Comparison of ENCODE assay signal across 13 mouse cellular contexts in genomic region chr15:98796803-98797595, GRCm38 (mm10). TPM values are rescaled to one million over a fixed set of nuclear protein-coding genes. Genes with fewer than 3 reads are reported as not detected.
DNase-seq lines count a peak whose midpoint lies in the region; ATAC-seq and TF ChIP-seq lines count a peak whose summit lies in the region.
"Had no signal": no experiment of that assay in that cellular context is flagged by ENCODE, and none has a peak within 500 bp of the region (broad histone marks: within the 10 kb centered on the region; RNA-seq: fewer than 3 reads in every experiment).

No protein-coding gene starts in this region.

- peaks cover 100% of the 10 kb centered on the region for H3K27me3 ChIP-seq in forebrain, embryonic 10.5 days (ENCODE audit: poor library complexity, severe bottlenecking)
- peaks cover 95% of the 10 kb centered on the region for H3K27me3 ChIP-seq in forebrain, embryonic 15.5 days
- H3K27me3 ChIP-seq in midbrain, embryonic 10.5 days (ENCODE audit: low read depth, poor library complexity, severe bottlenecking) = peaks cover 100% of the 10 kb centered on the region
- peaks cover 91% of the 10 kb centered on the region for H3K27me3 ChIP-seq in midbrain, embryonic 11.5 days (ENCODE audit: control insufficient read depth, insufficient read depth, low read length)
- H3K27me3 ChIP-seq in intestine, embryonic 15.5 days (replicated peaks) = peaks cover 90% of the 10 kb centered on the region
- H3K27me3 ChIP-seq in stomach, postnatal 0 days (ENCODE audit: control insufficient read depth, insufficient read depth, low read length) = peaks cover 29% of the 10 kb centered on the region

- TF ChIP-seq CTCF in stomach, postnatal 0 days (IDR thresholded peaks at IDR 0.05; ENCODE audit: low read depth) = no peak

- no peaks in the 10 kb centered on the region for H3K36me3 ChIP-seq in forebrain, embryonic 10.5 days (replicated peaks)
- no peaks in the 10 kb centered on the region for H3K36me3 ChIP-seq in forebrain, embryonic 15.5 days
- no peaks in the 10 kb centered on the region for H3K36me3 ChIP-seq in midbrain, embryonic 10.5 days
- H3K36me3 ChIP-seq in midbrain, embryonic 11.5 days (ENCODE audit: control insufficient read depth, insufficient read depth, low read length) = no peaks in the 10 kb centered on the region
- H3K36me3 ChIP-seq in intestine, embryonic 15.5 days = no peaks in the 10 kb centered on the region
- no peaks in the 10 kb centered on the region for H3K36me3 ChIP-seq in stomach, postnatal 0 days (ENCODE audit: control insufficient read depth, insufficient read depth, low read length)

- peak overlapping the region; percentile 32; the same call in 1 of the 2 replicates for H3K4me3 ChIP-seq in forebrain, embryonic 10.5 days
- H3K4me3 ChIP-seq in forebrain, embryonic 15.5 days = no peak overlapping the region
- peak overlapping the region; percentile 39 for H3K4me3 ChIP-seq in midbrain, embryonic 10.5 days
- H3K4me3 ChIP-seq in midbrain, embryonic 11.5 days (ENCODE audit: low read depth, low read length) = no peak overlapping the region
- no peak overlapping the region for H3K4me3 ChIP-seq in intestine, embryonic 15.5 days (replicated peaks)
- no peak overlapping the region for H3K4me3 ChIP-seq in stomach, postnatal 0 days (ENCODE audit: low read depth, low read length)

- no peak; the same call in 1 of the 2 replicates for ATAC-seq in forebrain, embryonic 15.5 days (replicated peaks)
- ATAC-seq in midbrain, embryonic 11.5 days (ENCODE audit: low FRiP score) = no peak
- ATAC-seq in intestine, embryonic 15.5 days = peak; percentile 46
- peak; percentile 49; the same call in 1 of the 2 replicates for ATAC-seq in stomach, postnatal 0 days (ENCODE audit: low FRiP score, low TSS enrichment)

- H3K27ac ChIP-seq in forebrain, embryonic 10.5 days = no peak overlapping the region
- H3K27ac ChIP-seq in forebrain, embryonic 15.5 days (replicated peaks) = no peak overlapping the region
- H3K27ac ChIP-seq in midbrain, embryonic 10.5 days (replicated peaks) = peak overlapping the region; percentile 72
- H3K27ac ChIP-seq in midbrain, embryonic 11.5 days (ENCODE audit: low read depth, low read length) = no peak overlapping the region; the same call in 1 of the 2 replicates
- no peak overlapping the region for H3K27ac ChIP-seq in intestine, embryonic 15.5 days
- no peak overlapping the region for H3K27ac ChIP-seq in stomach, postnatal 0 days (replicated peaks)
- H3K27ac ChIP-seq: macrophage had no signal

- intact Hi-C loops in left cerebral cortex, postnatal 14 days (cut with DNase I) = no loop called here

- DNase-seq in forebrain, embryonic 10.5 days (ENCODE audit: extremely low spot score, low spot score) = no peak
- DNase-seq in midbrain, embryonic 10.5 days (ENCODE audit: low spot score) = peak; percentile 41
- DNase-seq in midbrain, embryonic 11.5 days (ENCODE audit: low spot score, missing footprints) = no peak
- no peak for DNase-seq in stomach, postnatal 0 days (ENCODE audit: low spot score)
- DNase-seq in left cerebral cortex, postnatal 14 days (ENCODE audit: low spot score in 2 of 2) = no peak
- no peak for DNase-seq in ovary, postnatal 10 days (ENCODE audit: low spot score)
- DNase-seq: layer of hippocampus, adult 9-11 months; liver had no signal

- WGBS in forebrain, embryonic 10.5 days = 2% methylated on average over 13 of the region's 13 CpGs
- WGBS in forebrain, embryonic 15.5 days = 4% methylated on average over 13 of the region's 13 CpGs
- WGBS in midbrain, embryonic 10.5 days = 1% methylated on average over 13 of the region's 13 CpGs
- WGBS in midbrain, embryonic 11.5 days = 3% methylated on average over 13 of the region's 13 CpGs
- 5% methylated on average over 12 of the region's 13 CpGs for WGBS in intestine, embryonic 15.5 days
- 6% methylated on average over 13 of the region's 13 CpGs for WGBS in stomach, postnatal 0 days

- no peak for TF ChIP-seq EP300 in stomach, postnatal 0 days (optimal IDR thresholded peaks at IDR 0.05)

- no peak overlapping the region for H3K9ac ChIP-seq in forebrain, embryonic 15.5 days (replicated peaks)
- H3K9ac ChIP-seq in midbrain, embryonic 11.5 days (ENCODE audit: low read length) = no peak overlapping the region
- H3K9ac ChIP-seq in intestine, embryonic 15.5 days = no peak overlapping the region
- no peak overlapping the region for H3K9ac ChIP-seq in stomach, postnatal 0 days (ENCODE audit: low read length)

- H3K4me1 ChIP-seq in forebrain, embryonic 10.5 days = peaks cover 55% of the 10 kb centered on the region
- peaks cover 24% of the 10 kb centered on the region for H3K4me1 ChIP-seq in forebrain, embryonic 15.5 days
- peaks cover 78% of the 10 kb centered on the region for H3K4me1 ChIP-seq in midbrain, embryonic 10.5 days
- H3K4me1 ChIP-seq in midbrain, embryonic 11.5 days (ENCODE audit: control insufficient read depth, insufficient read depth, low read length) = peaks cover 41% of the 10 kb centered on the region
- peaks cover 18% of the 10 kb centered on the region for H3K4me1 ChIP-seq in intestine, embryonic 15.5 days (replicated peaks)
- no peaks in the 10 kb centered on the region for H3K4me1 ChIP-seq in stomach, postnatal 0 days (replicated peaks; ENCODE audit: control insufficient read depth, insufficient read depth)

- no peak overlapping the region for H3K4me2 ChIP-seq in forebrain, embryonic 15.5 days (replicated peaks)
- no peak overlapping the region for H3K4me2 ChIP-seq in midbrain, embryonic 11.5 days
- 0 out of 2 replicates have a peak overlapping the region, but pooled peaks have one; percentile 5 for H3K4me2 ChIP-seq in intestine, embryonic 15.5 days (replicated peaks)
- H3K4me2 ChIP-seq in stomach, postnatal 0 days (replicated peaks; ENCODE audit: low read depth) = no peak overlapping the region

- H3K9me3 ChIP-seq in forebrain, embryonic 10.5 days = no peaks in the 10 kb centered on the region
- no peaks in the 10 kb centered on the region for H3K9me3 ChIP-seq in forebrain, embryonic 15.5 days
- H3K9me3 ChIP-seq in midbrain, embryonic 10.5 days (replicated peaks) = no peaks in the 10 kb centered on the region
- no peaks in the 10 kb centered on the region for H3K9me3 ChIP-seq in midbrain, embryonic 11.5 days (ENCODE audit: control insufficient read depth, low read length)
- H3K9me3 ChIP-seq in intestine, embryonic 15.5 days = no peaks in the 10 kb centered on the region
- H3K9me3 ChIP-seq in stomach, postnatal 0 days (ENCODE audit: control insufficient read depth, low read length) = no peaks in the 10 kb centered on the region

RNA-seq across cellular contexts. Expression of gene Wnt1, which starts 7.3 kb away (rescaled TPM):
- 0.49 and 1.3 TPM in 2 replicates for polyA plus RNA-seq in forebrain, embryonic 10.5 days (2016; fragmentation: Nextera tagmentation; extraction: Ambion mirVana)
- polyA plus RNA-seq in forebrain, embryonic 15.5 days (2015; fragmentation: Nextera tagmentation; extraction: Ambion mirVana) = 0.19 and 0.25 TPM in 2 replicates
- polyA plus RNA-seq in midbrain, embryonic 10.5 days (2016; fragmentation: Nextera tagmentation; extraction: Ambion mirVana) = 22.0 and 24.0 TPM in 2 replicates
- polyA plus RNA-seq in midbrain, embryonic 11.5 days (2014; fragmentation: Nextera tagmentation; extraction: Ambion mirVana) = 11.6 and 14.0 TPM in 2 replicates
- polyA plus RNA-seq in intestine, embryonic 15.5 days (2015; fragmentation: Nextera tagmentation; extraction: Ambion mirVana) = not detected in 2 replicates
- polyA plus RNA-seq in stomach, postnatal 0 days (2015; fragmentation: Nextera tagmentation; extraction: Ambion mirVana) = not detected in 2 replicates
- not detected for total RNA-seq in left cerebral cortex, postnatal 14 days (2021)
- total RNA-seq: neutrophil, adult 5-6 weeks had no signal
- polyA plus RNA-seq: intestine, embryonic 14.5 days; macrophage had no signal

RNA-seq across cellular contexts. Expression of gene Ddn, which starts 12.3 kb away (rescaled TPM):
- 0.10 TPM in 1 of 2 replicates, not detected in the other for polyA plus RNA-seq in forebrain, embryonic 10.5 days (2016; fragmentation: Nextera tagmentation; extraction: Ambion mirVana)
- polyA plus RNA-seq in forebrain, embryonic 15.5 days (2015; fragmentation: Nextera tagmentation; extraction: Ambion mirVana) = 0.46 and 0.47 TPM in 2 replicates
- polyA plus RNA-seq in midbrain, embryonic 10.5 days (2016; fragmentation: Nextera tagmentation; extraction: Ambion mirVana) = 0.54 and 0.82 TPM in 2 replicates
- polyA plus RNA-seq in midbrain, embryonic 11.5 days (2014; fragmentation: Nextera tagmentation; extraction: Ambion mirVana) = 0.48 and 0.74 TPM in 2 replicates
- not detected in 2 replicates for polyA plus RNA-seq in intestine, embryonic 15.5 days (2015; fragmentation: Nextera tagmentation; extraction: Ambion mirVana)
- 0.02 TPM in 1 of 2 replicates, not detected in the other for polyA plus RNA-seq in stomach, postnatal 0 days (2015; fragmentation: Nextera tagmentation; extraction: Ambion mirVana)
- total RNA-seq in left cerebral cortex, postnatal 14 days (2021) = 100 to 1,000 TPM; 421 to 445 TPM
- polyA plus RNA-seq: intestine, embryonic 14.5 days; macrophage had no signal

RNA-seq across cellular contexts. Expression of gene Wnt10b, which starts 19.0 kb away (rescaled TPM):
- polyA plus RNA-seq in forebrain, embryonic 10.5 days (2016; fragmentation: Nextera tagmentation; extraction: Ambion mirVana) = 0.12 and 0.33 TPM in 2 replicates
- not detected in 2 replicates for polyA plus RNA-seq in forebrain, embryonic 15.5 days (2015; fragmentation: Nextera tagmentation; extraction: Ambion mirVana)
- polyA plus RNA-seq in midbrain, embryonic 10.5 days (2016; fragmentation: Nextera tagmentation; extraction: Ambion mirVana) = 0.14 and 0.24 TPM in 2 replicates
- 0.30 and 0.40 TPM in 2 replicates for polyA plus RNA-seq in midbrain, embryonic 11.5 days (2014; fragmentation: Nextera tagmentation; extraction: Ambion mirVana)
- polyA plus RNA-seq in intestine, embryonic 15.5 days (2015; fragmentation: Nextera tagmentation; extraction: Ambion mirVana) = not detected in 2 replicates
- polyA plus RNA-seq in stomach, postnatal 0 days (2015; fragmentation: Nextera tagmentation; extraction: Ambion mirVana) = 0.11 TPM in 1 of 2 replicates, not detected in the other
- total RNA-seq in left cerebral cortex, postnatal 14 days (2021) = under 1 TPM; 0.55 to 0.75 TPM
- polyA plus RNA-seq: macrophage had no signal

RNA-seq across cellular contexts. Expression of gene Arf3, which starts 34.0 kb away (rescaled TPM):
- 42.1 and 42.5 TPM in 2 replicates for polyA plus RNA-seq in forebrain, embryonic 10.5 days (2016; fragmentation: Nextera tagmentation; extraction: Ambion mirVana)
- 82.3 and 88.2 TPM in 2 replicates for polyA plus RNA-seq in forebrain, embryonic 15.5 days (2015; fragmentation: Nextera tagmentation; extraction: Ambion mirVana)
- 41.2 and 43.2 TPM in 2 replicates for polyA plus RNA-seq in midbrain, embryonic 10.5 days (2016; fragmentation: Nextera tagmentation; extraction: Ambion mirVana)
- 28.1 and 33.4 TPM in 2 replicates for polyA plus RNA-seq in midbrain, embryonic 11.5 days (2014; fragmentation: Nextera tagmentation; extraction: Ambion mirVana)
- 39.8 and 43.6 TPM in 2 replicates for polyA plus RNA-seq in intestine, embryonic 15.5 days (2015; fragmentation: Nextera tagmentation; extraction: Ambion mirVana)
- polyA plus RNA-seq in stomach, postnatal 0 days (2015; fragmentation: Nextera tagmentation; extraction: Ambion mirVana) = 29.5 and 33.1 TPM in 2 replicates
- total RNA-seq in left cerebral cortex, postnatal 14 days (2021) = 100 to 1,000 TPM; 729 to 796 TPM

RNA-seq across cellular contexts. Expression of gene Prkag1, which starts 34.3 kb away (rescaled TPM):
- 90.4 and 93.5 TPM in 2 replicates for polyA plus RNA-seq in forebrain, embryonic 10.5 days (2016; fragmentation: Nextera tagmentation; extraction: Ambion mirVana)
- 89.0 and 91.7 TPM in 2 replicates for polyA plus RNA-seq in forebrain, embryonic 15.5 days (2015; fragmentation: Nextera tagmentation; extraction: Ambion mirVana)
- polyA plus RNA-seq in midbrain, embryonic 10.5 days (2016; fragmentation: Nextera tagmentation; extraction: Ambion mirVana) = 90.4 and 94.9 TPM in 2 replicates
- 69.7 and 81.4 TPM in 2 replicates for polyA plus RNA-seq in midbrain, embryonic 11.5 days (2014; fragmentation: Nextera tagmentation; extraction: Ambion mirVana)
- polyA plus RNA-seq in intestine, embryonic 15.5 days (2015; fragmentation: Nextera tagmentation; extraction: Ambion mirVana) = 88.3 and 89.0 TPM in 2 replicates
- polyA plus RNA-seq in stomach, postnatal 0 days (2015; fragmentation: Nextera tagmentation; extraction: Ambion mirVana) = 56.2 TPM in 2 replicates
- total RNA-seq in left cerebral cortex, postnatal 14 days (2021) = 10 to 100 TPM; 41.5 to 45.4 TPM

Comparison
In these comparisons a context has a peak if more than half of its experiments do, and no peak if none do; other contexts are left out.
1. H3K4me3 ChIP-seq: peak in forebrain, embryonic 10.5 days (single experiment) and midbrain, embryonic 10.5 days (single experiment); none in forebrain, embryonic 15.5 days (single experiment), midbrain, embryonic 11.5 days (single experiment), intestine, embryonic 15.5 days (single experiment) and stomach, postnatal 0 days (single experiment).
2. ATAC-seq: peak in intestine, embryonic 15.5 days (single experiment) and stomach, postnatal 0 days (single experiment); none in forebrain, embryonic 15.5 days (single experiment) and midbrain, embryonic 11.5 days (single experiment).